Mouse (Mus musculus) telencephalon, adult 2 months (tissue): ENCODE data around the gene Nkd2.

Experiments used
- DNase-seq: peaks from one replicate; pipeline ENCODE4 v3.0.0-alpha.2; 2011; ENCODE audit warnings: low read depth, low spot score

Nkd2 gene

GRCm38 (mm10) chr13:73816338-73816737 lies 31.1 kb downstream of the Nkd2 start:
- DNase-seq, result no peak

- no peak for DNase-seq
These were observed 33.2 kb downstream of the Nkd2 start for GRCm38 (mm10) chr13:73814181-73814580.

DNA sequence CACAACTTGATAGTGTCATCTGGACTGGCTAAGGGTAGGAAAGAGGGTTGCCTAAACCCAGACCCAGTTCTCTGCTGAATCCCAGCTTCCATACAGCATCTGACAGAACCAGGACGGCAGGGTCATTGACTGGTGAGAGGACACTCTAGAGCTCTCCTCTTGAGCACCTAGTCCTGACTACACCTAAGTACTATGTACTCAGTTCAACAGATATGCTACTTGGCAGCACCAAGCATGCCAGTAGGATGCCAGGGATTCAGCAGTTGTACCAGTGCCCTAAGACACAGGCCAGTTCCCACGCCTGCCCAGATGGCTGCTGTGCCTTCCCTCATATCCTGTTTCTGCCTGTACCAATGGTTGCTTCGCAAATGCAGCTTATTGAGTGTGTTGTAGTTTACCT lies 34.5 kb downstream of the Nkd2 start:
- DNase-seq, result no peak

DNA sequence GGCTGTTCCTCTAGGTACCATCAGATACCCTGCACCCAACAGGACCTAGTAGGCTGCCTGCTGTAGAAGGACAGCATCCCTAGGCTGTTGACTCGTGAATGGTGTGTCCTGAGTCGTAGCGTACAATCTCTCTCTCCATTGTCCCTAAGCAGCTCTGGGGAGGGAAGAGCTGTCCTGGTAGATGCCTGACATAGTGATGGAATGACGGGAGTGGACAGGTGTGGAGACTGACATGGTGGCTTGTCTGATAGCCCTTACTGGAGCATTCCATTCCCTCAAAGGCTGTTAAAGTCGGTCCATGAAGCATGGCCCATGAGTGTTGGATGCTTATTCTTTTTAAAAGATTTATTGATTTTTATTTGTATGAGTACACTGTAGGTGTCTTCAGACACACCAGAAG lies 42.5 kb downstream of the Nkd2 start:
- DNase-seq, result no peak

- DNase-seq, result peak; percentile 23
These were observed 43.8 kb downstream of the Nkd2 start for GRCm38 (mm10) chr13:73803450-73804178.

DNA sequence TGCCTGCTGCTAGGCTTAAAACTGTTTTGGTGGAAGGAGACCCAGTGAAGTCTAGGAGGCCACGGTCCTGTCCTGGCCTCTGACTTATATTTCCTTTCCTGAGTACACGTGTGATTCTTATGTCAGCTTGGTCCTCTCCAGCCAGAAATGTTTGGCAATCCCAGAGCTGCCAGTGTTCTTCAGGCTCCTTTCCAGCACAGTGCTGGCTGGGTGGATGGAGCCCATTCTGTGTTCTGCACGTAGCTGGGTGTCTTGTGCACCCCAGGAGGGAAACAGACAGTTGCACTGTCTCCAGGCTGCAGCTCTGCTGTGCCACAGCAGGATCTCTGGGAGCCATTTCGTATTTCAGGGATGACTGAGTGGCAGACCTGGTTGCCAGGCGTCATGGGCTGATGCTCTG lies 48.3 kb downstream of the Nkd2 start:
- DNase-seq, result no peak

GRCm38 (mm10) chr13:73793171-73793570 lies 54.3 kb downstream of the Nkd2 start:
- DNase-seq, result no peak

DNA sequence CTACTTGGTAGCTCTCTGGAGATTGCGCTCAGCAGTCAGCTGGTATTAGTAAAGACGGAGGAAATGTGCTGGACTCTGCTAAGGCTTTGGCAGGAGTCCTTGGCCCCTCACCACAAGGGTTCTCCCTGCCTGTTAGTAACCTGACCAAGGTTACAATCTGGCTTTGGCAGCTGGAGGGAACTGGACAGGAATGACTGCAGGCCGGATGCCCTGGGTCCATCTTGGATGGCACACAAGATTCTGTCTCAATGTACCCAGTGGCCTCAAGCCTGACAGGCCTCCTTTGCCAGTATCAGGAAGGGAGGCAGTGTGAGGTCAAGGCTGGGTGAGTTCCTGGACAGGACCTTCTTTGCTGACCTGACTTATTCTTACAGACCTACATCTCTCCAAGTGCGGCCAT lies 55.3 kb downstream of the Nkd2 start:
- DNase-seq, result no peak

- DNase-seq, result no peak
These were observed 64.9 kb downstream of the Nkd2 start for GRCm38 (mm10) chr13:73782486-73782885.

GRCm38 (mm10) chr13:73777578-73777977 lies 69.9 kb downstream of the Nkd2 start:
- DNase-seq, result no peak

DNA sequence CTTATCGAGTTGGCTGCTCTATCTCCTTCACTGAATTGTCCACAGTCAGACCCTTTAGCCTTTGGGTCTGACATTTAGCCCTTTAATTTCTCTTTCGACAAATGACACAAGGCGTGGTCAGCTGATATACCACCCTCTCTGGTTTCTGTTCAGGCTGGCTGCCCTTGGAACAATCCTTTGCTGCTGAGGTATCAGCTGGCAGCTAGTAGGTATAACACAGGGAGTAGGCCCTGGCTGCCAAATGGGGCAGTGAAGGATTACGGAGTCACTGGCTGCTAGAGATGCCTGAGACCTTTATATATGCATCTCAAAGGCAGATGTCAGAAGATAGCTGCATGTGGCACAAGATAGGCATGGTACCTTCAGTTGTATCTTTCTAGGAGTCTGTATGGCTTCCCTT lies 71.6 kb downstream of the Nkd2 start:
- no peak for DNase-seq

GRCm38 (mm10) chr13:73773519-73774205 lies 73.8 kb downstream of the Nkd2 start:
- DNase-seq, result no peak

DNA sequence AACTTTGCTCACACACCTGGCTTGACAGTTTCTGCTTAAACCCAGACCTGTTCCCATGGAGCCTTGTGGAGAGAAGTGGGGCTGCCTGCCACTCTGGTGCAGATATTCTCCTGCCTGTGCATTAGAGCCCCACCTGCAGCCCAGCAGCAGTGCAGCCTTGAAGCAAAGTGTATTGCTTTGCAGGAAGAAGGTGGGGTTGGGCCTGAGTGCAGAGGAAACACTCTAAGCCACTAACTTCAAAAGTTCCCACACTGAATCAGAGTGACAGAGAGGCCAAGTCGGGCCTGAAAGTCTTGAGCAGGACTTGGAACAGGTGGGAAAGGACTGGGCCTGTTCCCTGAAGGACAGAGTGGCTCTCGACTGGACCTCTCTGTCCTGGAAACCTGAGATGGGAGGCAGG lies 74.8 kb downstream of the Nkd2 start:
- DNase-seq, result no peak

- DNase-seq, result no peak
These were observed 76.3 kb downstream of the Nkd2 start for GRCm38 (mm10) chr13:73771131-73771530.

DNA sequence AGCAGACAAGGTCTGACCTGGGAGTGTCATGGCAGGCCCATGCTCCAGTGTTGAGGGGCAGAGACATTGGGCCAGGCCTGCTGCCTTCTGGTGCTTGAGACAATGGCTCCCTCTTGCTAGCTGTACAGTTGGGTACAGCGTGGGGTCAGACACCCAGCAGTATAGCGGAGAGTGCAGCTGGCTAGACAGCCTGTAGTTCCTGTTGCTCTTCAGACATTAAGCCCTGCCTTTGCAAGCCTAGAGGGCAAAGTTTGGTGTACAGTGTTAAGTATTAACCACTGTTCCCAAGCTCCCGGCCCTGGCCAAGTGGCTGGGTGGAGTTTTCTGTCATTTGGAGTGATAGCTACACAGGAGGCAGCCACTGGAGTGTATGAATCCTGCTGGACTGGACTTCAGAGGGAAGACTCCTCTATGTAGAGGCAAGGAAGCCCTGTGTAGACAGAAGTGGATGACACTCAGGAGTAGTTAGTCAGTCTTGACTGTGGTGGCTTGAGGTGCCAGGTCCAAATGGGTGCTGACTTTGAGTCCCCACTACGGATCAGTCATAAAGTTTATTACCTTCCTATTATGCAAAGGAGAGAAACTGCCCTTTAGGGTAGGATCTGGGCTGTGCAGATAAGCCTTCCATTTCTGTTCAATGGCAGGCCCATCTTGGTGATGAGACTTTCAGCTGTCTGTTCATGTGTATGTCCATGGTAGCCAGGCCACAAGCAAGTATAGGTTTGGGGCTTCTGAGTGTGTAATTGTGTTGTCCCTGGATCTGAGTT lies 77.3 kb downstream of the Nkd2 start:
- DNase-seq, result no peak
